Mouse (Mus musculus): ENCODE data around the gene Methig1. TPM values are rescaled to one million over a fixed set of nuclear protein-coding genes. Genes with fewer than 3 reads are reported as not detected.
"Not testable (repeated sequence)": the region's sequence is repeated elsewhere in the genome, so short reads cannot be mapped to it uniquely, and the experiment has no call there.

Methig1 gene
- not detected in 3 replicates for total RNA-seq (2017)

- ATAC-seq (replicated peaks; ENCODE audit: insufficient number of reproducible peaks, low FRiP score, low TSS enrichment, poor library complexity, severe bottlenecking) = no peak
Measured at GRCm38 (mm10) chr15:100352711-100353250, at the start of gene Methig1, which contains the start of gene Mettl7a2. Methig1 (plus strand) TSS chr15:100353149. Mettl7a2 (plus strand) TSS chr15:100353200.

- ATAC-seq (replicated peaks; ENCODE audit: insufficient number of reproducible peaks, low FRiP score, low TSS enrichment, poor library complexity, severe bottlenecking) = no peak
Measured at GRCm38 (mm10) chr15:100303428-100304018, 49.4 kb upstream of the Methig1 start.

DNA sequence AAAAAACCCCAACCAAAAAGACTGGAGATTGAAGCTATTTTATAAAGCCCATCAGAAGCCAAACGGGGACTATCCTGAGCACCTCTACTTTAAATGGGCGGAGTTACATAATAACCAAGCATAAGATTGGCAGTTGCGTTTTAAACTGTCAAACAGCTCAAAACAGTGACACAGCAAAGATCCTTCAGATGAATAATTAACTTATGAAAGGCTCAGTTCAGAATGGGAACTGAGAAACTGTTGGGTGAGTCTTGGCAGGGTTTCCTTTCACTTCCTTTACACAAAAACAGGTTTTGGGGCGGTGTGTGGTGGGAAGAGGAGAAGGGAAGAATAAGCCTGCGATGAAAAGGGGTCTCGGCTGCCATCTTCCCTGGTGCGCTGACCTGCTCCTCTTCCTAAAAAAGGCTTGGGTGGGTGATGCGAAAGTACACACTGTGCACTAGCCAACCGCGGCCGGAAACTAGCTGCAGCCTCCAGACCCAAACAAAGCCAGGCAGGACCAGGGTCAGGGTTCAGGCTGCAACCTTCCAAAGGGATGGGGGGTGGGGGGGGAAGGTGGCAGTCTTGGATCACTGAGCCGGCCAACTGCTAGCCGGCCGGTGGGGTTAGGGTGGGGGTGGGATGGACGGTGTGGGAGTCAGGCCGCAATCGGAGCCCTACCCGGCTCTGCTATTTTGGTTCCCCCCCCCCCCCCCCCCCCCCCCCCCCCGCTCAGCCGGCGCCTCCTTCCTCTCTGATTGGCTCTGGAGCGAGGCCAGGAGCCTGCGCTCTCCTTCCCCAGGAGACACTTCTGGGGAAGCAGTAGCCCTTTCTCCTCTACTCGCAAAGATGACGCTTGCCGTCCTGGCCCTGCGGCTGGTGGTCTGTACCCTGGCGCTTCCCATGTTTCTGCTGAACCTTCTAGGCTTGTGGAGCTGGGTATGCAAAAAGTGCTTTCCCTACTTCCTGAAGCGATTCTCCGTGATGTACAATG lies 48.6 kb upstream of the Methig1 start, which contains the start of gene Mettl7a1:
Gene Mettl7a1, plus strand, starts transcription at position 122 of the 973 bp plus-strand sequence.
- ATAC-seq (replicated peaks; ENCODE audit: insufficient number of reproducible peaks, low FRiP score, low TSS enrichment, poor library complexity, severe bottlenecking) = peak; percentile 78

GRCm38 (mm10) chr15:100306201-100306600 lies 46.7 kb upstream of the Methig1 start:
- ATAC-seq (replicated peaks; ENCODE audit: insufficient number of reproducible peaks, low FRiP score, low TSS enrichment, poor library complexity, severe bottlenecking) = no peak

GRCm38 (mm10) chr15:100307438-100308096 lies 45.4 kb upstream of the Methig1 start:
- ATAC-seq (replicated peaks; ENCODE audit: insufficient number of reproducible peaks, low FRiP score, low TSS enrichment, poor library complexity, severe bottlenecking) = peak; percentile 57

GRCm38 (mm10) chr15:100312346-100312745 lies 40.6 kb upstream of the Methig1 start:
- ATAC-seq (replicated peaks; ENCODE audit: insufficient number of reproducible peaks, low FRiP score, low TSS enrichment, poor library complexity, severe bottlenecking) = no peak

DNA sequence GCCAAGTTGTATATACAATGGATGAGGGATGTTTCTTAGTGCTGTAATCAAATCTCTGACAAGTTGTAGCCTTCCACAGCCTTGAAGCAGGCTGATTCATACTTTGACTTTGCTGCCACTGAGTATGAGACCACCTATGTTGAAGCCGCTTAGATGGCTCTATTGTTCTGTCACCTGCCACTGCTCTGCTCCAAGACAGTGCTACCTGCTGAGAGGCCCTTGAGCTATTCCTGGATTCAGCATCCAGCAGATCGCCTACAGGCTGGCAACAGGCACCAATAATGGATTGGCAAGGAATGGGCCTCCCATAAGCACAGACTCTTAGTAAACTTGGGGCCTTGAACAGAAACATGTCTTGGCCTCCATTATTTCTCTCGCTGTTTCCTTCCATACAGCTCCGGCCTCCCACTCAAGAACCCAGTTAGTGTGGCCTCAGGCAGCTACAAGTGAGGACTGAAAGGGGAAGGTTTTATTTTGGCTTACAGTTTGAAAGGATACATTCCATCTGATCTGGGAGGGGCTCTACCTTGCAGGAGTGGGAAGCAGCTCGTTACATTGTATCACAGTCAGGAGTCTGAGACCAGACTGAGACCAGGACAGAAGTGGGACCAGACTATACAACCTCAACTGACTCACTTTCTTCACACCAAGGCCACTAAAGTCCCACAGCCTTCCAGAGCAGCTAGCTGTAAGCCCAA lies 38.4 kb upstream of the Methig1 start:
- ATAC-seq (replicated peaks; ENCODE audit: insufficient number of reproducible peaks, low FRiP score, low TSS enrichment, poor library complexity, severe bottlenecking) = no peak

DNA sequence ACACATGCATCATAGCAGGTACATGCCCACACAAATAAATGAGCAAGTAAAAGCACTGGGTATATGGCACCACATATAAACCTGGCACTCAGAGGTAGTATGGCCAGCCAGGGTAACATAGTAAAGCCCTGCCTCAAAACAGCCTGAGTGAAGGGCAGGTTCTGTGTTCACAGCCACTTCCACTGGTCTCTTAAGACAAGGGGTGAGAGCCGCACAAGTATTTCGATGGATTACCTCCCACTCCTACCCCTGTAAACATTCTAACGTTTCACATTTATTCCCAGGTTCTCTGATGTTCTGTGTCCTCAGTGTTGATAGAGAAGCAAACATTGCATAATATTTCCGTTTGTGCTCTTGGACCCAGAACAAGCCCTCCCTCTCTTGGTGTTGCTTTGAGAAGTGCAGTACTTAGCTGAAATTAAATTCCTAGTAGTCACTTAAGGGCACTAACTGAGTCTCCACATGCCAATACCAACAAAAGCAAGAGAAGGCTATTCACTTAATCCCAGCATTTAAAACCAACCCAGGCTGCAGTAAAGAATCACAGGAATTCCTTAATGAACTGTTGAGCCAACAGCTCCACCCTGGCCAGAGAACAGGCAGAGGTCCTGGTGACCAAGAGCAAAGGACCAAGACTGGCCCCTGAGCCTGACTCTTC lies 34.8 kb upstream of the Methig1 start:
- ATAC-seq (replicated peaks; ENCODE audit: insufficient number of reproducible peaks, low FRiP score, low TSS enrichment, poor library complexity, severe bottlenecking) = not testable (repeated sequence)

GRCm38 (mm10) chr15:100319884-100320283 lies 33.1 kb upstream of the Methig1 start:
- no peak for ATAC-seq (replicated peaks; ENCODE audit: insufficient number of reproducible peaks, low FRiP score, low TSS enrichment, poor library complexity, severe bottlenecking)

- no peak for ATAC-seq (replicated peaks; ENCODE audit: insufficient number of reproducible peaks, low FRiP score, low TSS enrichment, poor library complexity, severe bottlenecking)
Measured at GRCm38 (mm10) chr15:100320295-100320905, 32.5 kb upstream of the Methig1 start.

- ATAC-seq (replicated peaks; ENCODE audit: insufficient number of reproducible peaks, low FRiP score, low TSS enrichment, poor library complexity, severe bottlenecking) = no peak
Measured at GRCm38 (mm10) chr15:100321134-100321533, 31.8 kb upstream of the Methig1 start.

DNA sequence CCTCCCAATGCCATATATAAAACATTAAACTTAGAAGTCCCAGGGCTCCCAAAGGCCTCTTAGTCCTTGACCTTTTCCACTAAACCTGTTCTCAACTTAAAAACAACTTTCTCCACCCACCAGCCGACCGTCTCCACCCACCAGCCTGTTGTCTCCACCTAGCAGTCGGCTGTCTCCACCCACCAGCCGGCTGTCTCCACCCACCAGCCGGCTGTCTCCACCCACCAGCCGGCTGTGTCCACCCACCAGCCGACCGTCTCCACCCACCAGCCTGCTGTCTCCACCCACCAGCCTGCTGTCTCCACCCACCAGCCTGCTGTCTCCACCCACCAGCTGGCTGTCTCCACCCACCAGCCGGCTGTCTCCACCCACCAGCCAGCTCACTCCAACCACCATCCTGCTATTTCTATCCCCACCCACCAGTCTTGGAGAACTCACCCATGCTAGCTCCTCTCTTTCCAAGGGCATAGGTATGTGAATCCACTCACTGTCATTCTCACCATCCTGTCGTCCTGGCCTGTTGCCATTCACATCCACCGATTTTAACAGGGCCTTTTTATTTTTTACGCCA lies 28.8 kb upstream of the Methig1 start:
- no peak for ATAC-seq (replicated peaks; ENCODE audit: insufficient number of reproducible peaks, low FRiP score, low TSS enrichment, poor library complexity, severe bottlenecking)

- ATAC-seq (replicated peaks; ENCODE audit: insufficient number of reproducible peaks, low FRiP score, low TSS enrichment, poor library complexity, severe bottlenecking) = no peak
Measured at GRCm38 (mm10) chr15:100325235-100325634, 27.7 kb upstream of the Methig1 start.

- not testable (repeated sequence) for ATAC-seq (replicated peaks; ENCODE audit: insufficient number of reproducible peaks, low FRiP score, low TSS enrichment, poor library complexity, severe bottlenecking)
Measured at GRCm38 (mm10) chr15:100328089-100328488, 24.9 kb upstream of the Methig1 start.

- not testable (repeated sequence) for ATAC-seq (replicated peaks; ENCODE audit: insufficient number of reproducible peaks, low FRiP score, low TSS enrichment, poor library complexity, severe bottlenecking)
Measured at GRCm38 (mm10) chr15:100329336-100329735, 23.6 kb upstream of the Methig1 start.

DNA sequence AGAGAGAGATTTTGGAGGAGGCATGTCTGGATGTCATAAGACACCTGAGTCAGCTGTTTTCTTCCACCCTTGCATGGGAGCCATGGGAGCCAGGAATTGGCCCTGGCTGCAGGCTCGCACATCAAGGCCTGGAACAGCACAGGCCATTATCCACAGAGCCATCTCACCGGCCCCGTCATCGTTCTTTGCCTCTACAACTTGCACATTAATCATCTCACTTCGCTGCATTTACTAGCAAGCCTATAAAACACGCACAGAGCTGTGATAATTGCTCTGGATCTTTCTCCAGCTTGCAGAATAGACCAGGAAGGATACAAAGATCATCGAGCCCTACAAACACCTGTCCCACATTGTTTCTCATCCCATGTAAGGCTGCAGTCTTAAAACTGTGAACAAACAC lies 22.2 kb upstream of the Methig1 start:
- ATAC-seq (replicated peaks; ENCODE audit: insufficient number of reproducible peaks, low FRiP score, low TSS enrichment, poor library complexity, severe bottlenecking) = no peak
